Mouse (Mus musculus): ENCODE measurements around the gene Creb3.
"Not testable (repeated sequence)": the region's sequence is repeated elsewhere in the genome, so short reads cannot be mapped to it uniquely, and the experiment has no call there.

The Creb3 gene

GRCm38 (mm10) chr4:43561997-43562768 lies at the start of gene Creb3, which contains the start of gene Tln1:
Gene Creb3 (plus strand): TSS chr4:43562332.
Gene Tln1 (minus strand): TSS chr4:43562691.
- in situ Hi-C loops (cut with MboI, MseI) = loop anchor here in 1 of 2 experiments (10.0 kb wide), 2 partner anchors 557 to 1973 kb away; partner anchors contain the start of genes Shb and Vcp

- in situ Hi-C loops (cut with MboI, MseI) = no loop called here
Measured at GRCm38 (mm10) chr4:43512653-43513052, 49.5 kb upstream of the Creb3 start.

GRCm38 (mm10) chr4:43513300-43513699 lies 48.8 kb upstream of the Creb3 start:
- in situ Hi-C loops (cut with MboI, MseI) = no loop called here

- in situ Hi-C loops (cut with MboI, MseI) = no loop called here
Measured at GRCm38 (mm10) chr4:43513791-43514190, 48.3 kb upstream of the Creb3 start.

- in situ Hi-C loops (cut with MboI, MseI) = no loop called here
Measured at GRCm38 (mm10) chr4:43515764-43516708, 46.1 kb upstream of the Creb3 start.

GRCm38 (mm10) chr4:43519551-43519950 lies 42.6 kb upstream of the Creb3 start:
- in situ Hi-C loops (cut with MboI, MseI) = no loop called here

- in situ Hi-C loops (cut with MboI, MseI) = loop anchor here in 1 of 2 experiments (10.0 kb wide), 1 partner anchor 345 kb away; no protein-coding TSS in a partner anchor
Measured at GRCm38 (mm10) chr4:43519956-43520355, 42.2 kb upstream of the Creb3 start.

GRCm38 (mm10) chr4:43527880-43528279 lies 34.3 kb upstream of the Creb3 start:
- in situ Hi-C loops (cut with MboI, MseI) = loop anchor here (5.0 to 10.0 kb wide), 2 partner anchors 91 to 337 kb away; no protein-coding TSS in a partner anchor

- in situ Hi-C loops (cut with MboI, MseI) = loop anchor here (5.0 to 10.0 kb wide), 2 partner anchors 91 to 336 kb away; no protein-coding TSS in a partner anchor
Measured at GRCm38 (mm10) chr4:43528487-43528886, 33.6 kb upstream of the Creb3 start.

GRCm38 (mm10) chr4:43530081-43530501 lies 32.0 kb upstream of the Creb3 start:
- in situ Hi-C loops (cut with MboI, MseI) = no loop called here

- in situ Hi-C loops (cut with MboI, MseI) = no loop called here
Measured at GRCm38 (mm10) chr4:43530581-43530980, 31.6 kb upstream of the Creb3 start.

GRCm38 (mm10) chr4:43533270-43533669 lies 28.9 kb upstream of the Creb3 start:
- in situ Hi-C loops (cut with MboI, MseI) = no loop called here

- in situ Hi-C loops (cut with MboI, MseI) = no loop called here
Measured at GRCm38 (mm10) chr4:43535628-43536027, 26.5 kb upstream of the Creb3 start.

- in situ Hi-C loops (cut with MboI, MseI) = no loop called here
Measured at GRCm38 (mm10) chr4:43536031-43536430, 26.1 kb upstream of the Creb3 start.

GRCm38 (mm10) chr4:43542044-43542443 lies 20.1 kb upstream of the Creb3 start:
- in situ Hi-C loops (cut with MboI, MseI) = no loop called here

- in situ Hi-C loops (cut with MboI, MseI) = no loop called here
Measured at GRCm38 (mm10) chr4:43546375-43547047, 15.6 kb upstream of the Creb3 start.

- in situ Hi-C loops (cut with MboI, MseI) = no loop called here
Measured at GRCm38 (mm10) chr4:43547160-43547559, 15.0 kb upstream of the Creb3 start.

- in situ Hi-C loops (cut with MboI, MseI) = no loop called here
Measured at GRCm38 (mm10) chr4:43549055-43549454, 13.1 kb upstream of the Creb3 start.

- in situ Hi-C loops (cut with MboI, MseI) = not testable (repeated sequence)
Measured at GRCm38 (mm10) chr4:43551854-43552253, 10.3 kb upstream of the Creb3 start.

GRCm38 (mm10) chr4:43552437-43552836 lies 9.7 kb upstream of the Creb3 start:
- in situ Hi-C loops (cut with MboI, MseI) = no loop called here

- in situ Hi-C loops (cut with MboI, MseI) = no loop called here
Measured at GRCm38 (mm10) chr4:43553891-43554290, 8.2 kb upstream of the Creb3 start.

Measured in T-helper 17 cell (primary cell).